Mouse (Mus musculus) hindbrain, embryonic 13.5 days (tissue): Measurements from ENCODE around the gene Rif1. TPM values are rescaled to one million over a fixed set of nuclear protein-coding genes. Genes with fewer than 3 reads are reported as not detected.

Experiments used
- ATAC-seq: fragments of 200-750 bp; cut with Nextera tagmentation; 2 replicates; pipeline ENCODE4 v1.8.0; 2017; ENCODE audit warnings: moderate TSS enrichment; ENCODE audit not compliant: low FRiP score
- H3K27ac ChIP-seq: fragments of 300-500 bp; sonication (generic); 2 replicates; pipeline ENCODE4 v1.5.1; 2015; ENCODE audit warnings: inconsistent platforms, mild to moderate bottlenecking, moderate library complexity
- H3K27me3 ChIP-seq: fragments of 300-500 bp; sonication (generic); 2 replicates; pipeline ENCODE4 v1.6.1; 2015; ENCODE audit warnings: mild to moderate bottlenecking, inconsistent platforms
- H3K36me3 ChIP-seq: fragments of 300-500 bp; sonication (generic); 2 replicates; pipeline ENCODE4 v1.6.1; 2015; ENCODE audit warnings: mild to moderate bottlenecking, inconsistent platforms
- H3K4me1 ChIP-seq: fragments of 300-500 bp; sonication (generic); replicated peaks from 2 replicates; pipeline ENCODE4 v1.6.1; 2015; ENCODE audit warnings: inconsistent platforms
- H3K4me2 ChIP-seq: fragments of 300-500 bp; sonication (generic); 2 replicates; pipeline ENCODE4 v1.6.1; 2015; ENCODE audit warnings: inconsistent platforms, mild to moderate bottlenecking, moderate library complexity
- H3K4me3 ChIP-seq: fragments of 300-500 bp; sonication (generic); 2 replicates; pipeline ENCODE4 v1.5.1; 2015; ENCODE audit warnings: mild to moderate bottlenecking, inconsistent platforms
- H3K9ac ChIP-seq: fragments of 300-500 bp; sonication (generic); 2 replicates; pipeline ENCODE4 v1.6.1; 2015; ENCODE audit warnings: mild to moderate bottlenecking, inconsistent platforms
- H3K9me3 ChIP-seq: fragments of 300-500 bp; sonication (generic); 2 replicates; pipeline ENCODE4 v1.6.1; 2016; ENCODE audit warnings: inconsistent platforms
- WGBS: fragments of 180-500 bp; shearing (Covaris S2); methylation state at CpG from one replicate; pipeline ENCODE4 v1.1.7; 2015; 5-methylcytosine and 5-hydroxymethylcytosine counted together
- polyA plus RNA-seq: library from polyadenylated mRNA; unstranded; fragments of >200 nt; fragmentation: Nextera tagmentation; extraction: Ambion mirVana; gene quantifications from 2 replicates; pipeline ENCODE4 v1.2.1, GENCODE M21; 2015

Gene Rif1
- polyA plus RNA-seq, 1 experiment from 2014 or later, result 20.0 TPM

GRCm38 (mm10) chr2:52043485-52043884, 29.1 kb upstream of the Rif1 start:
- Histone ChIP-seq H3K27me3 (no peaks in the 10 kb centered on the region), H3K9ac (no peak overlapping the region), H3K4me3 (no peak overlapping the region), H3K4me1 (peaks cover 4% of the 10 kb centered on the region; the same call in 1 of the 2 replicates), H3K4me2 (no peak overlapping the region), H3K27ac (no peak overlapping the region), H3K9me3 (no peaks in the 10 kb centered on the region), H3K36me3 (no peaks in the 10 kb centered on the region)
- ATAC-seq, result no peak
- WGBS, result 72% methylated on average over 11 of the region's 11 CpGs

DNA sequence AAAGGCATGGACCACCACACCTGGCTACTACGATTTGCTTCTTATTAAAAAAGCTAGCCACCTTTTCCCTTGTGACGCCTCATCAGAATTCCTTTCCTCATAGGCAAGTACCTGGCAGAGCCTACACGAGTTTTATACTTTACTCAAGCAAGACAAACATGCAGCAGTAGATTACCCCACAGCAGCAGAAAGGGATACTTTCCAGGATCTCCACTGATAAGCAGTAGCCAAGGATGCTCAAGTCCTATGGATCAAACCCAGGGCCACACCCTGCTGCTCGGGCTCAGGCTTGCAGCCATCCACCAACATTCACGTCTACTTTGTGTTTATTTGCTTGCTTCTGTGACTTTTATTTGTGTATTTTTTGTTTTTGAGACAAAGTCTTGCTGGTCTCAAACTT, 26.6 kb upstream of the Rif1 start:
- Histone ChIP-seq H3K4me2 (no peak overlapping the region), H3K9me3 (no peaks in the 10 kb centered on the region), H3K4me3 (no peak overlapping the region), H3K27me3 (no peaks in the 10 kb centered on the region), H3K27ac (no peak overlapping the region), H3K9ac (no peak overlapping the region), H3K4me1 (peaks cover 3% of the 10 kb centered on the region; the same call in 1 of the 2 replicates), H3K36me3 (no peaks in the 10 kb centered on the region)
- WGBS, result 86% methylated on average over 5 of the region's 5 CpGs
- ATAC-seq, result no peak

DNA sequence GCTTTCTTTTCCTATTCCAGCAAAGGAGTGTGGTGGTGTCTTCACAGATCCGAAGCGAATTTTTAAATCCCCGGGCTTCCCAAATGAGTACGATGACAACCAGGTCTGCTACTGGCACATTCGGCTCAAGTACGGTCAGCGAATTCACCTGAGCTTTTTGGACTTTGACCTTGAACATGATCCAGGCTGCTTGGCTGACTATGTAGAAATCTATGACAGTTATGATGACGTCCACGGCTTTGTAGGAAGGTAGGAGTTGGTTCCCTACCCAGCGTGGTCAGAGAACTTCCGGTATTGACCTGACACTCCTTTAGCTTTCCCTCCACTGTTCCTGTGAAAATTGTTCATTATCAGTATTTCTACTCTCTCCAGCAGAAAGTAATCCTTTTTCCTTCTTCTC, 21.8 kb upstream of the Rif1 start:
- 92% methylated on average over 11 of the region's 11 CpGs for WGBS
- ATAC-seq, result no peak
- H3K9ac ChIP-seq, result no peak overlapping the region

DNA sequence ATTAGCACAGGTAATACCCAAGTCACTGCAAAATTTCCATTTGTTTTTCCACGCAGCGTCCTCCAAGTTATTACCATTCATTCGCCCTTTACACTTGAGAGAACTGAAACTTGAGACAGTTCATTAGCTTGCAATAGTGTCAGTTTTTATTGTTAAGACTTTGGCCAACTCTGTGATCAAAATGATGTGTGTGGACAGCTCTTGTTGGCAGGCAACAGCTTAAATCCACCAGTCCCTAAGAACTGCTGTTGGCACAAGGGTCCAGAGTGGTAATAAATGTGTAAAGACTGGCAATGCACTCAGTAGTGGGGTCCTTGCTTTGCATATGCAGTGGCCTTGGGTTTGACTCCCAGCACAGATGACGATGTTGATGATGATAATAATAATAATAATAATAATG, 20.3 kb upstream of the Rif1 start:
- H3K27ac ChIP-seq, result no peak overlapping the region
- H3K9ac ChIP-seq, result no peak overlapping the region
- 80% methylated on average over 4 of the region's 4 CpGs for WGBS
- H3K4me3 ChIP-seq, result no peak overlapping the region
- H3K36me3 ChIP-seq, result no peaks in the 10 kb centered on the region
- no peaks in the 10 kb centered on the region for H3K27me3 ChIP-seq
- H3K4me2 ChIP-seq, result no peak overlapping the region
- no peaks in the 10 kb centered on the region for H3K9me3 ChIP-seq
- no peaks in the 10 kb centered on the region for H3K4me1 ChIP-seq
- ATAC-seq, result no peak

More for the DNA sequence above, 21.8 kb upstream of the Rif1 start:
- Histone ChIP-seq H3K4me2 (no peak overlapping the region), H3K27me3 (no peaks in the 10 kb centered on the region), H3K4me3 (no peak overlapping the region), H3K4me1 (no peaks in the 10 kb centered on the region), H3K9me3 (no peaks in the 10 kb centered on the region), H3K27ac (no peak overlapping the region), H3K36me3 (no peaks in the 10 kb centered on the region)

GRCm38 (mm10) chr2:52053502-52053901, 19.1 kb upstream of the Rif1 start:
- H3K27me3 ChIP-seq, result no peaks in the 10 kb centered on the region
- no peaks in the 10 kb centered on the region for H3K9me3 ChIP-seq
- WGBS, result 68% methylated on average over 5 of the region's 5 CpGs
- no peak overlapping the region for H3K4me3 ChIP-seq
- no peak overlapping the region for H3K27ac ChIP-seq
- H3K9ac ChIP-seq, result no peak overlapping the region
- no peaks in the 10 kb centered on the region for H3K36me3 ChIP-seq
- H3K4me2 ChIP-seq, result no peak overlapping the region
- no peaks in the 10 kb centered on the region for H3K4me1 ChIP-seq
- ATAC-seq, result no peak

DNA sequence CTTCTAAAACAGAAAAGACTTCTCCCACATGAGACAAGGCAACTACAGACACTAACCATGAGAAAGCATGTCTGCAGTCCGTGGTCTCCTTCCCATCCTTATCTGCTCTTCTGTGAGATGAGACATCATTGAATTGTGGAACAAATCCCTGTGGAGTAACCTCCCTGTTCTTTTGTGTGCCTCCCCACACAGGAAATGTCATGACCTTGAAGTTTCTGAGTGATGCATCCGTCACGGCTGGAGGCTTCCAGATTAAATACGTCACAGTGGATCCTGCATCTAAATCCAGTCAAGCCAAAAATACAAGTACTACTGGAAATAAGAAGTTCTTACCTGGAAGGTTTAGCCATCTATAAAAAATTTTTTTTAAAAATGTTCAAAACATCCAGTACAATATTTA, 17.0 kb upstream of the Rif1 start:
- H3K27me3 ChIP-seq, result no peaks in the 10 kb centered on the region
- ATAC-seq, result no peak
- no peak overlapping the region for H3K4me3 ChIP-seq
- WGBS, result 19% methylated on average over 4 of the region's 4 CpGs
- H3K27ac ChIP-seq, result no peak overlapping the region
- H3K9ac ChIP-seq, result no peak overlapping the region
- H3K4me2 ChIP-seq, result no peak overlapping the region
- no peaks in the 10 kb centered on the region for H3K9me3 ChIP-seq
- no peaks in the 10 kb centered on the region for H3K36me3 ChIP-seq
- no peaks in the 10 kb centered on the region for H3K4me1 ChIP-seq

- H3K27me3 ChIP-seq, result no peaks in the 10 kb centered on the region
- no peaks in the 10 kb centered on the region for H3K9me3 ChIP-seq
- 76% methylated on average over 1 of the region's 1 CpGs for WGBS
- no peak overlapping the region for H3K4me2 ChIP-seq
- no peak overlapping the region for H3K9ac ChIP-seq
- H3K36me3 ChIP-seq, result no peaks in the 10 kb centered on the region
- H3K4me3 ChIP-seq, result no peak overlapping the region
- no peak for ATAC-seq
- H3K4me1 ChIP-seq, result no peaks in the 10 kb centered on the region
- H3K27ac ChIP-seq, result no peak overlapping the region
These were observed 15.5 kb upstream of the Rif1 start for GRCm38 (mm10) chr2:52057099-52057498.

DNA sequence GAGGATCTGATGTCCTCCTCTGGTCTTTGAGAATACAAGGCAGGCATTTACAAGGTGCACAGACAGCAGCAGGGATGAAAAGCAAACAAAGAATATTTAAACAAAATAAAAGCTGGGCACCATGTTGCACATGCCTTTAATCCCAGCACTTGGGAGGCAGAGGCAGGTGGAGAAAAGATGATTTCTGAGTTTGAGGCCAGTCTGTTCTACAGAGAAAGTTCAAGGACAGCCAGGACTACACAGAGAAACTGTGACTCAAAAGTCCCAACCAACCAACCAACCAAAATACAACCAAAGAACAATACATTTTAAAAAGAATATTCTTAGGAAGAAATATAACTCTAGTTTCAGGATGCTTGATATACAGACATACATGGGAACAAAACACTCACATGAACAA, 15.0 kb upstream of the Rif1 start:
- no peak for ATAC-seq
- no peak overlapping the region for H3K27ac ChIP-seq
- no peak overlapping the region for H3K4me3 ChIP-seq
- H3K27me3 ChIP-seq, result no peaks in the 10 kb centered on the region
- H3K4me1 ChIP-seq, result no peaks in the 10 kb centered on the region
- no peak overlapping the region for H3K4me2 ChIP-seq
- no peaks in the 10 kb centered on the region for H3K9me3 ChIP-seq
- H3K36me3 ChIP-seq, result no peaks in the 10 kb centered on the region
- H3K9ac ChIP-seq, result no peak overlapping the region

GRCm38 (mm10) chr2:52068641-52069040, 4.0 kb upstream of the Rif1 start:
- WGBS, result 79% methylated on average over 1 of the region's 1 CpGs

GRCm38 (mm10) chr2:52070816-52071215, 1.8 kb upstream of the Rif1 start:
- ATAC-seq, result no peak
- Histone ChIP-seq H3K4me2 (no peak overlapping the region), H3K27ac (no peak overlapping the region), H3K9me3 (no peaks in the 10 kb centered on the region), H3K9ac (no peak overlapping the region), H3K4me1 (peaks cover 19% of the 10 kb centered on the region), H3K4me3 (no peak overlapping the region), H3K36me3 (peaks cover 7% of the 10 kb centered on the region), H3K27me3 (no peaks in the 10 kb centered on the region)
- 89% methylated on average over 5 of the region's 5 CpGs for WGBS

More at GRCm38 (mm10) chr2:52068641-52069040, 4.0 kb upstream of the Rif1 start:
- Histone ChIP-seq H3K4me2 (no peak overlapping the region), H3K27ac (no peak overlapping the region), H3K9ac (no peak overlapping the region), H3K4me3 (no peak overlapping the region), H3K9me3 (no peaks in the 10 kb centered on the region), H3K4me1 (peaks cover 11% of the 10 kb centered on the region), H3K36me3 (no peaks in the 10 kb centered on the region), H3K27me3 (no peaks in the 10 kb centered on the region)
- no peak for ATAC-seq

DNA sequence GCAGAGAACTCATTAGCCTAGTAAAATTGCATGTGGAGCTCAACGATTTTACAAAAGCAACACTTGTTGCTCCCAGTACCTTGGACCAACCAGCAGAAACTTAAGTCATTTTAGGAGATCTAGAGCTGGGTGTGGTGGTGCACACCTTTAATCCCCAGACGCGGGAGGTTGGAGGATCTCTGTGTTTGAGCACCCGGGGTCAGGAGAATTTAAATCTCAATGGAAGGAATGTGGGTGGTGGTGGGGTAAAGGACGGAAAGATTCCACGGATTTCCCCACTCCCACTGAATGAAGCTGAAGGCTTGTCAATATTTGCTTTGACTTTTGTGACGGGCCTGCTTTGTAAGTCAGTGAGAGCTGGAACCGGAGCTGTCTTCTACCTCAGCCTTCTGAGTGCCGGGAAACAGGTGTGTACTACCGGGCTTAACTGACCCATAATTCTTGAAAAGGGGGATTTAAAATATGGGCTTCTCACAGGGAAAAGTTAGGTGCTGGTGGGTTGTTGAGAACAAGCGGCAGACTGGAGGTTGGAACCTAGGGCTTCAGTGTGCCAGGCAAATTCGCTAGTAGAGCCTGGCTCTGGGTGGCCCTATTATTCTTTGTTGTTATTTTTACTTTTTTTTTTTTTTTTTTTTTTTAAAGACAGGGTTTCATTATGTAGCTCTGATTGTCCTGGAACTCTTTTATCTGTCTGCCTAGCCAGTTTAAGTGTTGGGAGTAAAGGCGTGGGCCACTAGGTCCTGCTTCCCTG, 1.2 kb upstream of the Rif1 start:
- H3K27ac ChIP-seq, result no peak overlapping the region
- no peak for ATAC-seq
- WGBS, result 16% methylated on average over 13 of the region's 13 CpGs
- peaks cover 12% of the 10 kb centered on the region for H3K36me3 ChIP-seq
- H3K9ac ChIP-seq, result 0 out of 2 replicates have a peak overlapping the region, but pooled peaks have one; percentile 51
- peaks cover 19% of the 10 kb centered on the region for H3K4me1 ChIP-seq
- H3K9me3 ChIP-seq, result no peaks in the 10 kb centered on the region
- peak overlapping the region; percentile 68 for H3K4me2 ChIP-seq
- H3K4me3 ChIP-seq, result peak overlapping the region; percentile 97; the same call in 1 of the 2 replicates
- no peaks in the 10 kb centered on the region for H3K27me3 ChIP-seq

DNA sequence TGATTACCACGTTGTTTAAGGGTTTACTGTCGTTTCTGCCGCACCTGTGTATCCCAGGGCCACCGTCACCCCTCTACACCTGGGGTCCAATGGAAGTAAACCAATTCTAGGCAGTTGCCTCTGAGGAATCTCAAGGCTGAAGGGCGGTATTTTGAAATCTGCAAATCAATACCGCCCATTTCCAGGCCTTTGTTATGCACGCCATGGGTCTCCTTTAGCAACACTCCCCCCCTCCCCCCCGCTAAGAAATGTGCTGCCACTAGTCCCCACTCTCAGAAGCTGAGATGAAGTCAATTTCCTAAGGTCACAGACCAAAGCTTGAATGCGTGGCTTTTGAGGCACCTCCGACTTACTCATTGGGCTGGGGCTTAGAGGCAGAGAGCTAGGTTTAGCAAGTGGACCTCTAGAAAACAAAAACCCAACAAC, 554 bp upstream of the Rif1 start:
- H3K36me3 ChIP-seq, result peaks cover 12% of the 10 kb centered on the region
- ATAC-seq, result peak; percentile 61
- H3K4me2 ChIP-seq, result peak overlapping the region; percentile 68
- H3K4me1 ChIP-seq, result peaks cover 19% of the 10 kb centered on the region
- WGBS, result under 1% methylated on average over 10 of the region's 10 CpGs
- no peaks in the 10 kb centered on the region for H3K27me3 ChIP-seq
- H3K9ac ChIP-seq, result peak overlapping the region; percentile 93; the same call in 1 of the 2 replicates
- H3K9me3 ChIP-seq, result no peaks in the 10 kb centered on the region
- peak overlapping the region; percentile 97 for H3K4me3 ChIP-seq
- peak overlapping the region; percentile 87 for H3K27ac ChIP-seq
